Mouse (Mus musculus) NIH3T3 (cell line): ENCODE measurements around the gene Ece1.

Source experiments
- DNase-seq: peaks from one replicate; pipeline ENCODE4 v3.0.0-alpha.2; 2012; ENCODE audit warnings: low read depth

Ece1 gene

DNA sequence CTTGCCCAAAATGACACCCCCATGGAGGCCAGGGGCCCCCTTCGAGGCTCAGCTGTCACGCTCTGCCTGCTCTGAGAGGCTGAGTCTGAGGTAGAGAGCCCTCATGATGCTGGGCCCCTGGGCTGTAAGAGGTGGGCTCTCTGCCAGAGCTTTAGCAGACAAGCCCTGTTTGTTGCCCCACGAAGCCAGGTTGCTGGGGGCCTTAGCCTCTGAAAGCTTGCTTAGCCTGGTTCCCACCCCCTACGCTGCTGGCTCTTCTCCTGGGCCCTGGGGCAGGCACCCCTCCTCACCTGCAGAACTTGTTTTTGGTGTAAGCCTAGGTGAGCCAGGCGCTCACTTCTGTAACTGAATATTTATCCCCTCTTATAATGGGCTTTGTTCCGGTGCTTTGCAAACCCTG, 55.6 kb downstream of the Ece1 start:
- peak; percentile 18 for DNase-seq

DNA sequence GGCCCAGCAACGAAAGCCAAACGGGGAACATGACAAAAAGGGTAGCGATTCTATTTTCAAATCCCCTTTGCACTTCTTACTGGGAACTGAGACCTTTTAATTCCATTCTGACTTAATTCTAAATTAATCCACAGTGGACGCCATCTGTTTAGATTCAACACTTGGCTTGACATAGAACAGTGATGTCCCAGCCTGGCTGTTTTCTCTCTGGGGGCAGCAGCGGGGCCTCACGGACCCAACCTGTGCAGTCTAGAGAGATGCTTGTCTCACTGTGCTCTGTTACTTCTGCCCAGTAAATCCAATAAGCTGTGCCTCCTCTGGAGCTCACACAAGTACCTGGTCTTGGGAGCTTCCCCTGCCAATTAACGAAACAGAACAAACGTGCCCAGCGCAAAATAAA, 56.5 kb downstream of the Ece1 start:
- no peak for DNase-seq

DNA sequence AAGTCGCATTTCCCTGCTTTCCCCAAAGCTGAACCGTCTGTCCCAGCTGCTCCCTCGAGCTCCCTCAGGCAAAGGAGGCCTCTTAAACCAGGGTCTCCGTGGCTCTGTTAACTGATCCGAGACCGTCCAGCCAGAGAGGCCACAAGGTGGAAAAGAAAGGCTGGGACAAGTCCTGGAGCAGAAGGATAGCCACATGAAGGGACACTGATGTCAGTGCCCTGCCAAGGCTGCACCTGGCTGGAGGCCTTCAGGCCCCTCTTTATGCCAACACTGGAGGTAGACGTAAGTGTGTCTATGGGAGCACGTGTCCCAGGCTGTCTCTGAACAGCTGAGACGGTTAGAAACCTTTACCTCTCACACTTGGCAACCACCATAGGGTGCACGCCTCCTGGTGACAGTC, 57.1 kb downstream of the Ece1 start:
- no peak for DNase-seq

DNA sequence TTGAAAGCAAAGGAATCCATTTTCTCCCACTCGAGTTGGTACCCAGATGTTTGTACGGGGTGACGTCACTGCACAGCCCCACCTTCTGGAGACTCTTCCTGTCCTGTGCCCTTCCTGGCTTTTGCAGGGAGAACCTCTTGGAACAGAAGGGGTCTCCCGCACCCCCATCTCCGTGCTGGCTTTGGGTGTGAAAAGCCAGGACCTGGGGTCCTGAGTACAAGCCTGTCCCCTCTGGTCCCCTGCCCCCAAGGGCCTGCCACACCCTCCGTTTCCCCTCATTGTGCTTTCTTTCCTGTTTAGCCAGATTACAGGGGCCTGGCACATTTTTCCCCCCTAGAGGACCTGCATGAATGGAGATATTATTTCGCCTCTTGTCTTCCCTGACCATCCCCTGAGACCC, 58.0 kb downstream of the Ece1 start:
- no peak for DNase-seq

DNA sequence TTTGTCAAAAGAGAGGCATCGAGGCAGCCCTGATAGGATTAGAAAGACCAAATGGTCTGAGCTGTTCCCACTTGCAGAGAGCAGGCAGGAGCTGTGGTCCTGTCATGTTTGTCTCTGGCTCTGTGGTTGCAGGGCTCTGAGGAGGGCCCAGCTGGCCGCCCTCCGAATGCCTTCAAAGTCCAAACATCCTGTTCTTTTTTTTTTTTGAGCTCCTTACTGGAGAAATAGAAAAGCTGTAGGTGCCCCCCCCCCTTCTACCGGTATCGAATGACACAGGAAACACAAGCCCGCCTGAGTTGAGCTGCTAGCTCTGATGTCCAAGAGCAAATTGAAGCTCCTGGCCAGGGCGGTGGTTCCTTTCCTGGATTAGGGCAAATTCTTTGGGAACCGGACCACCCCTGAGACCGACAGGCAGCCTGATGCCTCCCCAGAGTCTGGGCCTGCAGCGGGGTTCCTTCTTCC, 58.5 kb downstream of the Ece1 start:
- no peak for DNase-seq

DNA sequence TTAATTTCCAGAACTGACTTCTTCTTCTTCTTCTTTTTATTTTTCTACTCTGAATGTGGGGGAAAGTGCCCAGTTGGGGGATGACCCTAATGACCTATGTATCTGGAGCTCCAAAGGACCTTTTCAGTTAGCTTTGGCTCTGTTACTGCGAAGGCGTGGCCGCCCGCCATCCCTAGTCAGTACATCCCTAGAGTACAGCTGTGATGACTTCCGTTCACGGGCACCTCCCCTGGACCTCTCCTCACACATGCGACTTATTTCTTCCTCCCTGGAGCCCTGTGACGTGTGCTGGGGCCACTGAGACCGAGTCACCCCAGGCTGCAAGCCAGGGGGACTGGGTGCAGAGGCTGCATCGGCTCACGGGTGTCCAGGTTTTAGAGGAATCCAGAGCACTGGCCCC, 59.5 kb downstream of the Ece1 start:
- no peak for DNase-seq

DNA sequence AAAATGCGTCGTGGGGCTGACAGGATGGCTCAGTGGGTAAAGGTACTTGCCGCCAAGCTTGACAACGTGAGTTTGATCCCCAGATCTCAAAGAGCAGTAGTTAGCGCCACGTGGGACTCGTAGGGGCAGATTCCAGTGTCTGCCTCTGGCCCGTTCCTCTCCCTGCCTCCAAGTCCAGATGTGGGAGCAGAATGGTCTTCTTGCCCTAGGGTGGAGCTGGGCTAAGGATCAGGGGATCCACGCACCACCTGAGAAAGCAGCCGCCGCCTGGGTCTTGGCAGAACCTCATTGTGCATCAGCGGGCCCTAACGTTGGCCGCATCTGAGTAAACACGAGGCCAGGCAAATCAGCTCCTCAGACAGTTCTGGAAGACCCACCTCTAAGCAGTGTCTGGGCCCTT, 61.0 kb downstream of the Ece1 start:
- DNase-seq = no peak

DNA sequence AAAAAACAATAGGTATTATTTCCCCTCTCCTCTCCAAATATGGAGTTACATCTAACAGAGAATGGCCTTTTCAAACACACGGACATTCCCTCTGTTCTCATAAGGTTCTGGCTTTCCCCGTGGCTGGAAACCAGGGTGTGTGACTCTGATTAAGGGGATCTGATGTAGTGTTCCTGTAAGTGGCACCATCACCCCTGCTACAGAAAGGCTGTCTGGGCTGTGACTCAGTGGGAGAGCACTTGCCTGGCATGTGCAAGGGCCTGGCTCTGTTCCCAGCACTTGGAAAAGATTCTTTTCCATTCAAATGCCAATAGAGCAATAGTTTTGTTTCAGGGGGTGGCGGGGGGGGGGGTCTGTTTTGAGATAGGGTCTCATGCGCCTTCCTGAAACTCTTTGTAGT, 63.1 kb downstream of the Ece1 start:
- peak; percentile 79 for DNase-seq

DNA sequence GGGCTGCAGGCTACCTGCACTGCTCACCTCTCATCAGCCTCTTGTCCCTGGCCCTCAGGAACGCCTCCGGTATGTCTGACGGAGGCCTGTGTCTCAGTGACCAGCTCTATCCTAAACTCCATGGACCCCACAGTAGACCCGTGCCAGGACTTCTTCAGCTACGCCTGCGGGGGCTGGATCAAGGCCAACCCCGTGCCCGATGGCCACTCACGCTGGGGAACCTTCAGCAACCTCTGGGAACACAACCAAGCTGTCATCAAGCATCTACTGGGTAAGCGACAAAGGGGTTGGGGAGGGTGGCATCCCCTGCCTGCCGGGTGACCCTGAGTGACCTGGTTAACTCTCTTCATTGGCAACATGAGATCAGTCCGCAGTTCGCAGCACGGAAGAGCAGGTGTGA, 64.1 kb downstream of the Ece1 start:
- DNase-seq = no peak

DNA sequence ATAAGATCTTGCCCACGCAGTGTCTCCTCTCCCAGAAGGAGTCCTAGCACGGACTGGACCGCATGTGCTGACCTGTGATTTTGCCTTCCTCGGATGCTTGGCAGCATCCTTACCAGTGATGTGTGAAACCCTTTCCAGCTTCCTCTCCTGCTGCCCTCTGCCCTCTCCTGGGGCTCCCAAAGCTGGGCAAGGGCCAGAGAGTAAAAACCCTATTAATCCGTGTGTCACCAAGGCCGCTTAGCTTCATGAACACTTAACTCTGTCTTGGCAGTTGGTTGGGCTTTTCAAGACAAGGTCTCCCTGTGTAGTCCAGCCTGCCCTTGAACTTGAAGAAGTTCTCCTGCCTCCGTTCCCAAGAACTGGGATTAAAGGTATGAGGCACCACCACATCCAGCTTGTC, 65.1 kb downstream of the Ece1 start:
- peak; percentile 39 for DNase-seq

DNA sequence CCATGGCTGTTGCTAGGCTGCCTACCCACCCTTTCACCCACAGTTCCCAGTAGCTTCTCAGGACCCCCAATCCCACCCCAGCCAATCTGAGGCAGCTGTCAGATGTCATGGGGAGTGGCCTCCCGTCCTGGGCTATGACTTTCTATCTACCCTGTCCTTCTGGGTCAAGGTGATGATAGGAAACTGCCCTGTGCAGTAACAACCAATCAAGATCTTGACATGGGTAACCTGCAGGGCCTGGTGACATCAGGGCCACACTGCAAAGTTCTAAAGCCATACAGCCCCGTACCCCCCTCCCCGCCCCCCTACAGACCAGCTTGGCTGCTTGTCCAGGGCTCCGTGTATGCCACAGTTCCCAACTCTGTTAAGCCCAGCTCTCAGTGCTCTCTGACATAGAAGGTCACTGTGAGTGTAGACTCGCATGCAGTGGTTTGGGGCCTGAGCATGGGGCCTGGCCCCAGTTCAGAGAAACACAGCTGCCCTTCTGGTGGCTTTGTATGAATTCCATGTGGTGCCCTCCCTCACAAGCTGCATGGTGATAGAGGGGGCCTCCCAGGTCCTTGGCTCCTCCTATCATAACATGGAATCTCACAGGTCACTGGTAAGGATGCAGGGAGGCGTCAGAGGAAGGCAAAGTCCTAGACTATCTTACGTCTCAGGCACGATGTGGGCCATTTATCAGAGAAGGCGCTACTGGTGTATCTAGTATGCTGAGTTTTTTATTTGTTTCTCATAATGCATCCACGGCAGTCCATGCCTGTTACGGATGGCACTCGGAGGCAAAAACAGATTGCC, 65.9 kb downstream of the Ece1 start:
- DNase-seq = no peak

DNA sequence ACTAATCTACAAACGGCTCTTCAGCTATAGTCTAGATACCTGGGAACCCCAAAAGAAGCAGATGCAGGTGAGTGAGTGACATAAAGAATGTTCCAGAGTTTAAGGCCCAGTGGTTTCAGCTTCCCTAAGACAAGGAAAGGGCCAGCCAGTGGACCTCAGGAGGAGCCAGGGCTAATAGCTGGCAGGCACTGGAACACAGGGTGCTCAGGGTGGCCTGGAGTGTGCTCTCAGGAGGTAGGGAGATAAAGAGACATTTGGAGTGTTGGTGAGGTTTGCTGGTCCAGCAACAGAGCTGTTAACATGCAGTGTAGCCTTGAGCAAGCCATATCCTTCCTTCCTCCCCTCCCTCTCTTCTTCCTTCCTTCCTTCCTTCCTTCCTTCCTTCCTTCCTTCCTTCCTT, 66.8 kb downstream of the Ece1 start:
- no peak for DNase-seq

DNA sequence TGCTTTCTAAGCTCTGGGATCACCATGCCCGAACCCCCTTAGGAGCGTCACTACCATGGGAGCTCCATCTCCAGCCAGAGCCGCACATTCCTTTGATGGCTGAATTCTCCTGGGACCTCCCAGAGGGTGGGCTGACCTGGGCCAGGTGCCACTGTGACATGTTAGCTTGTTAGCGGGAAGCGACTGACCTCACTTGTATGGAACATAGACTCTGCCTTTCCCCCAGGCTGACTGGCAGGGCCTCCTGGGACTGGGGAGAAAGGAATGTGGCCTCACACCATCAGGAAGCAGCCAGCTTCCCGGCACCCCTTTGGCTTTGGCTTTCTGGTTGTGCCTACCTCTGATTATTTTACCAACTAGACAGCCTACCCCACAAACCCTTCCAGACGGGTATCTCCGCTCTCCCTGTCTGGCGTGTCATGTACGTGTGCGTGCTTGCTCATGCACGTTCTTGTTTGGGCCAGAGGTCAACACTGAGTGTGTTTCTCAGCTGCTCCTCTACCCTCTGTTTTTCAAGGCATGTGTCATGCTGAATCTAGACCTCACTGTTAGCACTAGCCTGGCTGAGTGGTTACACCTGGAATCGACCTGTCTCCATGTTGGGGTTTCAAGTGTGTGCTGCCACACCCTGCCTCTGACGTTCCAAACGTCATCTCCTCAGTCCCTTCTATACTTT, 67.4 kb downstream of the Ece1 start:
- DNase-seq = peak; percentile 24

DNA sequence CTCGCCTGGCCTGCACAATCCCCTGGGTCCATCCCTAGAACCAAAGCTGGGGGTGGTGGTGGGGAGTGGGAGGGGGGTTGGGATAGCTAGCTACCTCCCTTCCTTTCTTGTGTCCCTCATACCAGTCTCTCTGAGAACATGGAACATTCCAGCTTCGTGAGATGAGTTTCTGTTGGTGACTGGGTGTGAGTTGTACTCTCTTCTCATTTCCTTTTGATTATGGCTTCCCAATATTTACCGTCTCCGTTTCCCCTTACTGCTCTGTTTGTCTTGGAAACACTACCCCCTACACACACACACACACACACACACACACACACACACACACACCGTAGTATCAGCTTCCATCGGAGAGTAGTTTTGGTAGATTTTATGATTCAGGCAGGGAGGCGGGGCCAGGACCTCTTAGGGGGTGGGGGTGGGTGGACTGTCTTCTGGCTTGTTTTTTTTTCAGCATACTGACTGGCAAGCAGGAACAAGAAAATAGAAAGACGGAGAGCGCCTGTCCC, 68.5 kb downstream of the Ece1 start:
- peak; percentile 82 for DNase-seq

DNA sequence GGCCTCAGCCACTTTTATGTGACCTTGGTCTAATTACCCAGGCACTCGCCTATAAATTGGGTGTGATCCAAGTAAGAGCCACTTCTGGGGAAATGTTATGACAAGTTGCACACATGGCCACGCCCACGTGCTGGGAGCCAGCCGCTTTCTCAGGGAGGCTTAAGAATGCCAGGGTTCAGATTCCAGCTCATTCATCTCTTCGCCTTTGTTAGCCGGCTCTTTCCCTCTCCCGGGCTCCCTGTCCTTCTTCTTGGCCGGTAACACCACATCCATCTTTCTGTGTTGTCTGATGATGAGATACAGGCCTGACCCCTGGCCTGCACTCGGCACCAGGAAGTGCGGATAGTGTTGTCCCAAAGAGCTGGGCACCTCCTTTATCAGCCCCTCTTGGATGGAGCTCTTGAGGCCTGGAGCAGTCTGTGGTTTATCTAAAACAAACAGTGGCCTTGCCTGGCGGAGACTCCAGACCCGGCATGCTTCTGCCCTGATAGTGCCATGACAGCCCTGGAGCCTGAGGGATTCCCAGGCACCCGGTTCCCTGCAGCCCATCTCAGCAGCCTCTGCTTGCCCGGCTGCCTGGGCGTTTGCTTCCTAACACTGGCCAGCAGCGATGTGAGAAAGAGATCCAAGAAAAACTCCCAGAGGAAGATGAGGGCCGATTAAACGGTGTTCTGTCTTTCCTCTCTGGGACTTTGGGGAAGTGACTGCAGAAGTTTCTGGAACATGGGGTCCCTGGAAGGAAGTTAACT, 69.1 kb downstream of the Ece1 start:
- DNase-seq = peak; percentile 88

DNA sequence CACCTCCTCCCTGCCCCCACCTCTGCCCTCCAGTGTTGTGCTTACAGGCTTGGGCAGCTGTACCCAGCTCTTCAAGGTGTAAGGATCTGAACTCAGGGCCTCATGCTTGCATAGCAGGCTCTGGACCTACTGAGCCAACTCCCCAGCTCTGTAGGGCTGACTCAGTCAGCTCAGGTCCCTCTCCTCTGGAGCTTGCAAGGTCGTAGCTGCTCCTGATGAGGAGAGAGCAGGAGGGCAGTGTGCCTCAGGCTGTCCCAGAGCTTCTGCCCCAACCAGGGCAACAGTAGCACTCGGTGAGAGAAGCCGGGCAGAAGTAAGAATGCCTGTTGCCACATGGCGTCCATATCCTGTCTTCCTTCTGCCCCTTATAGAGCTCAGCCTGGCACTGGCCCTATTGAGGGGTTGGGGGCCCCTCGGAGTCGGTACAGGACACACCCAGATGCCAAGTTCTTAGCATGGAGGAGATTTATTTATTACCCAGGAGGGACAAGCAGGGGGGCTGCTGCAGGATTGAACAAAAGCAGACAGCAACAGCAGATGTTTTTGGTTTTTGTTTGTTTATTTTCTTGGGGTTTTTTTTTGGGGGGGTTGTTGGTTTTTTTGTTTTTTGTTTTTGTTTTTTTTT, 70.6 kb downstream of the Ece1 start:
- DNase-seq = no peak

DNA sequence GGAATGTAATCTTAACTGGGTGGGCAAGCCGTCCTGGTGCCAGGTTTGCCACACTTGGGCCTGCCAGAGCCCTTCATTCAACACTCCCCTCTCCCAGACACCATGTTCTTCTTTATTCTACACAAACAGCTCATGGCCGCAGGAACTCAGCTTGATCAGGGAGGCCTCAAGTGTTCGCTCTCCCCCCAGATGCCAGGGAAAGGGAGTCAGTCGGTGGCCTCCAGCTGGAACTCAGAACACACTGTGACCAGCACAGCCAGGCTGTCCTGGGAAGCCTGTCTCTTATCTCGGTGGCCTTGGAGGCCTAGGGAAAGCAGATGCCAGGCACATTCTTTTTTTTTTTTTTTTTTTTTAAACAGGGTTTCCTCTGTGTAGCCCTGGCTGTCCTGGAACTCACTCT, 71.3 kb downstream of the Ece1 start:
- DNase-seq = no peak

DNA sequence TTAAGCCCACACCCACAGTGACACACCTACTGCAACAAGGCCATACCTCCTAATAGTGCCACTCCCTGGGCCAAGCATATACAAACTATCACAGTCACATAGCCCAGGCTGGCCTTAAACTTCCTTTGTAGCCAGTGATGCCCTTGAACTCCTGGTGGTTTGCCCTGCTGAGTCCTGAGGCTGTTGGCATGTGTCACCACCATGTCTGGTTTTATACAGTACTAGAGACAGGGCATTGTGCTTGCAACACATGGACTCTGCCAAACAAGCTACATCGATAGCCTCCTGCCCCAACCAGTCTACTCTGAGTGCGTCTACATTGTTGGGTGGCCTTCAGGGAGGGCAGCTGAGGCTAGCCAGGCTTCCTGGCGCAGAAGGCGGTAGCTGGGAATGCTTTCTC, 74.1 kb downstream of the Ece1 start:
- no peak for DNase-seq

DNA sequence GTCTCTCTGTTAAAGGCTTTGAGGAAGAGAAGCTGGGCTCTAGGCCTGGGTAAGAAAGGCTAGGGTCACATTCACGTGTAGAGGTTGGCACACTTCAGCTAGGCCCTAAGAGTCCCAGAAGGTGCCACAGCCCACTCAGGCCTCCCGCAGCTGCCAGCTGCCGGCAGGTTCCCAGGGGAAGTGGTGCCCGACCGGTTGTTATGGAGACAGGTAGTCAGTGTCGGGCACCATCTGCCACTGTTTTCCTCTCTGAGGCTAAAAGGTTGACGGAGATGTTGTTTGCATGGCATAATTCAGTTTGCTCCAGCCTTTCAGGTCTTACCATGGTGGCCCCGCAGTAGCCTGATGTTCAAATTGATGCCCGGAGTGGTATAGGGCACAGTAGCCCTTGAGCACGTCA, 78.0 kb downstream of the Ece1 start:
- no peak for DNase-seq

DNA sequence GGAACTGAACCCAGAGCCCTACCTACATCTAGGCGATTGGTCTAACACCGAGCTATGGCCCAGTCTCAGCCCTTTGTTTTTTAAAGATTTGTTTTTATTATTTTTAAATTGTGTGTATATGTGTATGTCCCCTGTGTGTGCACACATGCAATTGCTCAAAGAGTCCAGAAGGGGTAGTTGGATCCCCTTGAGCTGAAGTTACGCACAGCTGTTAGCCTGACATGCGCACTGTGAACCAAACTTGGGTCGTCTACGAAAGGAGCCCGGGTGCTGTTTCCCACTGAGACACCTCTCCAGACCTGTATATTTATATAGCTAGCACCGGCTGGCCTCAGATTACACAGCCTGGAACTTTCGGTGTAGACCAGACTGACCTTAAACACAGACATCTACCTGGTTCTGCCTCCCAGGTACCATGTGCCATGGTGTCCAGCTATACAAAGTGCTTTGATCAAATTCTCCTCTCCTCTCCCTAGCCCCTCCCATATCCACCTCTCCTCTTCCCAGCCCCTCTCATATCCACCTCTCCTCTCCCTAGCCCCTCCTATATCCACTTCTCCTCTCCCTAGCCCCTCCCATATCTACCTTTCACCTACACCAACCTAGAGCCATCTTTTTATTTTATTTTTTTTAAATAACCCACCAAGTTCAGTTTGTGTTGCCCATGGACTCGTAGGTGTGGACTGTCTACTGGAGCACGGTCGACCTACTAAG, 79.3 kb downstream of the Ece1 start:
- DNase-seq = no peak

DNA sequence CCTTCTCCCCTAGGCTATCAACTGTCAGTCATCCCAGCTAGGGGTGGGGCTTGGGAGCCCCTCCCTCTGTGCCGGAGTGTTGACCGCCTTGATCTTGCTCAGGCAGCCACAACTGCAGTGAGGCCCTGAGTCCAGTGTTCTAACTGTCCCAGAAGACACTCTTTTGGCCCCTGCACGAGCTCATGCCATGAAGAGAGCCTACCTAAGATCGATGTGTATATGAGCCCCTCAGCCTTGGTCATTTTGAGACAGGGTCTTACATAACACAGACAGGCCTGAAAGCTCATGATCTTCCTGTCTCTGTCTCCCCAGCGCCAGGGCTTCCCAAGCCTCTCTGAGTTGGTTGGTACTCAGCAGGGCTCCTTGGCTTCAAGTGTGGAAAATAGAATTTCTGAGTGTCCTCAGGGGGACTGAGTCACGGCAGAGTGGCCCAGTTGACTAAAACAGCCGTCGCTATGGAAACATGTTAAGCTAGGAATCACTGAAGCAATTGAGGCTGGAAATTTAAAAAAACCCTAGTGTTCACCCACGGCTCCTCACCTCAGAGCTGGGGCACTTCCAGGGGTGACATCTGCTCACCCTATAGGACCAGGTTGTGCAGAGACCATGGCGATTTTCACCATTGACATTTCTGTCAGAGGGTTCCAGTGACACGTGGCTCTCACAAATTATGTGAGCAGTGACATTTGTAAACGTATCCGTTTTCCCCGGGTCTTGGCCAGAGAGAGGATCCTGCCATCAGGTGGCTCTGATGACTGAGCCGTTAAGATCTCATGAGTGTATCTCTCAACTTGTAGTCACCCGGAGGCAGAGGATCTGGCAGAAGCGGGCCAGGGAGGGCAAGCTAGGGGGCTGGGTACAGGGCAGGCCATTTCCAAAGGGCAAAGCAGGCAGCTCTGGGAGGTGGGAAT, 80.1 kb downstream of the Ece1 start:
- DNase-seq = peak; percentile 86
